Mouse (Mus musculus): Measurements from ENCODE around the gene L3mbtl4.
"Not testable (repeated sequence)": the region's sequence is repeated elsewhere in the genome, so short reads cannot be mapped to it uniquely, and the experiment has no call there.

The L3mbtl4 gene

DNA sequence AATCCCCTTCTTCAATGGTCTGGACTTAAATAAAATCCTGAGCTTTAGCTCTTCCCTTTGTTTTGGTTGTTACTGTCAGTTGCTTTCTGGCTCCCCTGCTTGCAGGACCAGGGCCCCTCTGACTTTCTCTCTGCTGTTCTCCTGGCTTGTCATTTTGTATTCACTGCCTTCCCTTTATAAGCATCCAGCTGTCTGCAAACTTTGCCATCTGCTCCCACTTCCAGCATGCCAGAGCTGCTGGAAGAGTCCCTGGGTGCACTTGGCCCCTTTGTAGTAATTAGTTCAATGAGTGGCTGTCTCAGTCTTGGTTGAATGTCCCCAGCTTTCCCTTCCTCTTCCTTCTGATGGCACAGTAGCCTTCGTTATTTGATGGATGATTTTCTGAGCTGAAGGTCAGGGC lies 132.4 kb downstream of the L3mbtl4 start:
- DNase-seq: peak; percentile 65

- DNase-seq: not testable (repeated sequence)
Observed at GRCm38 (mm10) chr17:68407121-68407520, 133.5 kb downstream of the L3mbtl4 start.

GRCm38 (mm10) chr17:68422663-68423498 lies 149.3 kb downstream of the L3mbtl4 start:
- peak; percentile 27 for DNase-seq

DNA sequence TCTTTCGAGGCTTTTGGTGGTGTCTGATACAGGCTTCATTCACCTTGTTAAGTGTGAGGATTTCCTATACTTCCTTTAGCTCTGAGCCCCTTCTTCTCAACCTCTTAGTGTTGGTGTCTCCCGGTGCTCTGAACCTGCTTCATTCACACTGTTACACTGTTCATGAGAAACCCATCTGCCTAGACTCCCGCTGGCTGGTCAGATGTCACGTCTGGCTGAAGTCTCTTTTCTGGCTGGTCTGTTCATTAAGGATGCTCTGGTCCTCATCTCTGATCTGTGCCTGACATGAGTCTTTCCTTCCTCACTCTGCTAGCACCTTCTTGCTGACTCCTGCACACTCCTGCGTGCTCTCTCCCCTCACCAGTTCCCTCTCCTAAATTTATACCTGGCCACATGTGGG lies 160.0 kb downstream of the L3mbtl4 start:
- DNase-seq: no peak

DNA sequence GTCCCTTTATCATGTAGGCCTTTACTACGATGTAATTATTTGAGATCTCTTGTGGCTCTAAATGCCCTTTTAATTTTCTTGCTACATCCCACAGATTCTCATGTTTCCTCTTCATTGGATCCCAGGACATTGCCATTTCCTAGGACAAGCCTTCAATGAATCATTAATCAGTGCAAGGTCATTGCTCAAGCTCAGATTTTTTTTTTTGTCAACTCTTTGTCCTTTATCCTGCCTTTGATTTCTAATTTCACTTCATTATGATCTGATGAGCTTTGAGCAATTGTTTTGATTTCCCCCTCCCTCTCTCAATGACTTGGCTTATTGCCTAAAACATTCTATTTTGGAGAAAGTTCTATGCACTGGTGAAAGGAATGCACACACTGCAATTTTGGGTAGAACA lies 177.3 kb downstream of the L3mbtl4 start:
- DNase-seq: peak; percentile 40

DNA sequence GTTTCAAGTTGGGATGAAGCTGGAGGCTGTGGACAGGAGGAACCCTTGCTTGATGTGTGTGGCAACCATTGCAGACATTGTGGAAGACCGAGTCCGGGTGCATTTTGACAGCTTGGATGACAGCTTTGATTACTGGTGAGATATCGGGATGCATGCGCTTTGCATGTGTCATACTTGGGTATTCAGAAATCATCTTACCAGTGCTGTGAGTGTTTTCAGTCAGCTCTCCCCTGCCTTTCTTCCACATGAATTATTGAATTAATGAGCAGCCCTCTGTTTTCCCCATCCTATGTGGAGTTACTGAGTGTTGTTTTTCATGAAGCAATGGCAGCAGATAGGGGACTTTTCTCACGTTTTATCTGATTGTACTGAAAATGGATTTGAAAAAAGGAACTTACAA lies 187.9 kb downstream of the L3mbtl4 start:
- peak; percentile 48 for DNase-seq

GRCm38 (mm10) chr17:68467311-68467710 lies 193.7 kb downstream of the L3mbtl4 start:
- DNase-seq: no peak

GRCm38 (mm10) chr17:68490065-68490691 lies 216.6 kb downstream of the L3mbtl4 start:
- DNase-seq: no peak

GRCm38 (mm10) chr17:68492231-68492630 lies 218.6 kb downstream of the L3mbtl4 start:
- DNase-seq: no peak

- DNase-seq: not testable (repeated sequence)
Observed at GRCm38 (mm10) chr17:68502998-68503397, 229.4 kb downstream of the L3mbtl4 start.

- no peak for DNase-seq
Observed at GRCm38 (mm10) chr17:68559698-68560097, 286.1 kb downstream of the L3mbtl4 start.

DNA sequence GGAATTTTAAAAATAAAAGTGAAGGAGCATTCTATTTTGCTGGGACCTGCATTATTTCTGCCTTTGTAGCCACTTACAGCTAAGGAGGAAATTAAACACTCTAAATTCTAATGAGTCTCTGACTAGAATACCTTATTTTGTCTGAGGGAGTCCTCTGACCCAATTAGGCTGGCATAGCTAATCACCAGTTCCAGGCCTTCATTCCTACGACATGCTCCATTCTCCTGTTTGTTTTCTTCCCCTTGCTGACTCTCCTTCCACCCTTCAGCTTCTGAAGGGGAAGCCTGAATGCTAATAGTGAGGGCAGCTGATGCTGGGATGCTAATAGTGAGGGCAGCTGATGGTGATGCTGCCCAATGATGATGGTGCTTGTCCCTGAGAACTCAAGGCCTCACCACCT lies 286.7 kb downstream of the L3mbtl4 start:
- DNase-seq: peak; percentile 58

- DNase-seq: no peak
Observed at GRCm38 (mm10) chr17:68571806-68572205, 298.2 kb downstream of the L3mbtl4 start.

DNA sequence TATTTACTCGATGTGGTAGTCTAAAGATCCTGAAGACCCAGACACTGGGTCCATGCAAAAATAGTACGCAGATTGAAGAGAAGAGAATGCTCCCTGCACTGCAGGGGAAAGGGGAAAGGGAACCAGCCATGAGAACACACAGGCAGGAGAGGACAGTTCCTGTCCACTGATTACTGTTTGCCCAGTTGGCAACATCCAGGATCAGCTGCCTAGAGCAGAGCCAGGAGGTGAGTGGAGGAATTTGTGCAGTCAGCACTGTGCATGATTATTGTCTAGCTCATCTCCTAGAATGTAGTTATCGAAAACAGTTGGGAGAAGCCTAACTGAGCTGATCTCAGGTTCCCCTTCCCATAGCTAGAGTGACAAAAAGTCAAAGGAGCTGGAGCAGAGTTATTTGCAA lies 311.6 kb downstream of the L3mbtl4 start:
- no peak for DNase-seq

- DNase-seq: no peak
Observed at GRCm38 (mm10) chr17:68591619-68592018, 318.0 kb downstream of the L3mbtl4 start.

GRCm38 (mm10) chr17:68602744-68603143 lies 329.1 kb downstream of the L3mbtl4 start:
- DNase-seq: no peak

GRCm38 (mm10) chr17:68607691-68608090 lies 334.1 kb downstream of the L3mbtl4 start:
- peak; percentile 42 for DNase-seq

DNA sequence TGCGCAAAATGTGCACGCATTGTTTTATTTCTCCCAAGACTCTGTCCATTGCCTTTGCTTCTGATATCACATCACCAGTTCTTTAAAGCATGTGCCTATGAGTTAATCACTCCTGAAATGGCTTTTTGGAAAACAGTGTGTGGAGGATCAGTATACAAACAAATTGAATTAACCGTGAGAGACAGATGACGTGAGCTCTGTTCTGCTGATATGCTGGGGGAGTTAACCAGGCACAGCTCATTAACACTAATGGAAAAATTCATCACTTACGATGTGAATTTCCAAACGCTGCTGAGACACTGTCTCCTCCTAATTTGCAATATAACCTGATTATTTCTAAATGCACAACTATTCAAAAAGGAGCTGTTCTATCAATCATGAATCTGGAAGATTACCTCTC lies 337.6 kb downstream of the L3mbtl4 start:
- DNase-seq: no peak

- no peak for DNase-seq
Observed at GRCm38 (mm10) chr17:68625281-68625680, 351.7 kb downstream of the L3mbtl4 start.

DNA sequence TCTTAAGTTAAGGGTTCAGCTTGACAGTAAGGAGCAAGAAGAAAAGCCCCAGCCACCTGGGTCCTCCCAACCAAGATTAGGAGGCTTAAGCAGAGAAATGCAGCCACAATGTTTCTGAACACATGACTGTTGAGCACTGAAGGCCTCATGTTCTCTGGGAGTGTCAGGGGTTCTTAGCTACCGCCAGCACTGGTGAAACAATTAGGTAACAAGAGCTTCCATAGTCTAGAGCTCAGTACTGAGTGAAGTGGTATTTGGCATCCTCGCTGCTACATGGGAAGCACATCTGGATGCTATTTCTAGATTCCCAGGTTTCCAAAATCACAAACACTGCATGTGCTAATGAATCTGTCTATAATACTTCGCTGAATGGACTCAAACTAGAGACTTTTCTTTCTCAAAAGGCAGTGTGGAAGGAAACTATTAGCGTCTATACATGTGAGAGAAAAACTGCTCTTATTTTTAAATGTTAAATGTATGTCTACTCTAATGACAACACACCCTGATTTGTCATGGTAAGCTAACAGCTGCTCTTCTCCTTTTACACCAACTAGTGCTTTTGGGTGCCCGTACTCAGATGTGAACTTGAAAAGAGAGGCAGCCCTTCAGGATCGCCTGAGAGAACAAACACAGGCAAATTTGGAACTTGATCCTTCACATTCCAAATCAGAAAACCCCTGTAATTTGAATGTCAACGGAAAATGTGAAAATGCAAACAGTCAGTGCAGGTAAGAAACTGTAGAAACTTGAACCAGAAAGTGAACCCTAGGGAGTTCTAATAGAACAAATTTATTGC lies 356.2 kb downstream of the L3mbtl4 start:
- DNase-seq: no peak

- DNase-seq: no peak
Observed at GRCm38 (mm10) chr17:68631396-68631795, 357.8 kb downstream of the L3mbtl4 start.

DNA sequence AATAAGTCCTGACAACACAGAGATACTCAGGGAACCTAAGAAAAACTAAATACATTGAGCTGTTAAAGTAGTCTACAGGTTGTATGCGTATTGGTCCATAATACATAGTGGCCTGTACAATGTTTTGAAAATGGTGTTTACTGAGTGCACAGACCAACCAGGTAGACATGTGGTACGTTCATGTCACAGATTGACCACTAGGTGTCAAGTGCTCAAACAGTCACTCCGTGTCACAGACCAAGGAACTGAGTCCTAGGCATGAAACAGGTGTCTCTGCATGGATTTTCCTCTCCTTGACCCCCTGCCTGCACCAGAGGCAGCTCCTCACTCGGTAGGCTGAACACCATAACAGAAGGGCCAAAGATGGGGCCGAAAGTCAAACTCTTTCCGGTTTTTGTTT lies 366.6 kb downstream of the L3mbtl4 start:
- peak; percentile 8 for DNase-seq

- DNase-seq: no peak
Observed at GRCm38 (mm10) chr17:68642521-68643088, 369.0 kb downstream of the L3mbtl4 start.

Measured in retina, postnatal 1 day (tissue).